Mouse (Mus musculus) adrenal gland, adult 2 months (tissue): ENCODE measurements around the gene Rpl12. TPM values are rescaled to one million over a fixed set of nuclear protein-coding genes. Genes with fewer than 3 reads are reported as not detected.

Experiments used
- DNase-seq: peaks from one replicate; pipeline ENCODE4 v3.0.0; 2021
- long read RNA-seq: library from polyadenylated mRNA; stranded (forward); transcript quantifications from one replicate; pipeline ENCODE4 v2.0.0, GENCODE M21; 2021
- polyA plus RNA-seq: library from polyadenylated mRNA; depleted of rRNA; stranded (reverse); fragments of >200 nt; gene quantifications from 2 replicates; pipeline ENCODE4 v1.2.3, GENCODE M21; 2012; rRNA removed
- total RNA-seq, 2 experiments: library from RNA; stranded (reverse); gene quantifications; 2 replicates each; pipeline ENCODE4 v1.2.3; 2021

Gene Rpl12
- total RNA-seq (100 to 1,000 TPM; 136 to 149 TPM), polyA plus RNA-seq (146 and 165 TPM in 2 replicates)
- long read RNA-seq, transcript Rpl12-203 (7 exons, 1,242 nt): major isoform, 36 of 44 reads
- long read RNA-seq, partial matches to known transcripts: 3 of 44 reads
- long read RNA-seq, other reads (novel, unspliced or antisense): 3 of 44 reads

- DNase-seq: peak; percentile 96
Observed at GRCm38 (mm10) chr2:32961192-32961995, at the start of gene Rpl12, which contains the start of gene Lrsam1. Gene Rpl12 (plus strand): TSS chr2:32961559. Gene Lrsam1 (minus strand): TSS chr2:32961614.

GRCm38 (mm10) chr2:32911639-32912182 is 49.6 kb upstream of the Rpl12 start:
- no peak for DNase-seq

GRCm38 (mm10) chr2:32912210-32912804 is 49.1 kb upstream of the Rpl12 start:
- peak; percentile 79 for DNase-seq

GRCm38 (mm10) chr2:32914362-32914761 is 47.0 kb upstream of the Rpl12 start:
- DNase-seq: no peak

- peak; percentile 74 for DNase-seq
Observed at GRCm38 (mm10) chr2:32914896-32915295, 46.5 kb upstream of the Rpl12 start.

- DNase-seq: peak; percentile 84
Observed at GRCm38 (mm10) chr2:32917526-32917925, 43.8 kb upstream of the Rpl12 start.

GRCm38 (mm10) chr2:32918391-32918790 is 43.0 kb upstream of the Rpl12 start:
- no peak for DNase-seq

GRCm38 (mm10) chr2:32921235-32921634 is 40.1 kb upstream of the Rpl12 start:
- DNase-seq: no peak

GRCm38 (mm10) chr2:32921801-32922380 is 39.5 kb upstream of the Rpl12 start:
- no peak for DNase-seq

GRCm38 (mm10) chr2:32922564-32922963 is 38.8 kb upstream of the Rpl12 start:
- DNase-seq: no peak

- DNase-seq: no peak
Observed at GRCm38 (mm10) chr2:32923551-32924250, 37.7 kb upstream of the Rpl12 start.

GRCm38 (mm10) chr2:32924306-32924844 is 37.0 kb upstream of the Rpl12 start:
- DNase-seq: no peak

- no peak for DNase-seq
Observed at GRCm38 (mm10) chr2:32926330-32927075, 34.9 kb upstream of the Rpl12 start.

GRCm38 (mm10) chr2:32927624-32928234 is 33.6 kb upstream of the Rpl12 start:
- peak; percentile 21 for DNase-seq

GRCm38 (mm10) chr2:32928235-32928946 is 33.0 kb upstream of the Rpl12 start:
- peak; percentile 74 for DNase-seq

GRCm38 (mm10) chr2:32928947-32929829 is 32.2 kb upstream of the Rpl12 start:
- DNase-seq: no peak

GRCm38 (mm10) chr2:32931730-32932129 is 29.6 kb upstream of the Rpl12 start:
- no peak for DNase-seq

- no peak for DNase-seq
Observed at GRCm38 (mm10) chr2:32938741-32939140, 22.6 kb upstream of the Rpl12 start.

GRCm38 (mm10) chr2:32939418-32939817 is 21.9 kb upstream of the Rpl12 start:
- no peak for DNase-seq
